Mouse (Mus musculus): ENCODE measurements at regions not wholly inside any gene's neighbourhood (a gene's known extent, or its start where the extent isn't known, plus 50 kb on each side); places are given as distances from the start of the nearest gene placed in this dataset.

DNA sequence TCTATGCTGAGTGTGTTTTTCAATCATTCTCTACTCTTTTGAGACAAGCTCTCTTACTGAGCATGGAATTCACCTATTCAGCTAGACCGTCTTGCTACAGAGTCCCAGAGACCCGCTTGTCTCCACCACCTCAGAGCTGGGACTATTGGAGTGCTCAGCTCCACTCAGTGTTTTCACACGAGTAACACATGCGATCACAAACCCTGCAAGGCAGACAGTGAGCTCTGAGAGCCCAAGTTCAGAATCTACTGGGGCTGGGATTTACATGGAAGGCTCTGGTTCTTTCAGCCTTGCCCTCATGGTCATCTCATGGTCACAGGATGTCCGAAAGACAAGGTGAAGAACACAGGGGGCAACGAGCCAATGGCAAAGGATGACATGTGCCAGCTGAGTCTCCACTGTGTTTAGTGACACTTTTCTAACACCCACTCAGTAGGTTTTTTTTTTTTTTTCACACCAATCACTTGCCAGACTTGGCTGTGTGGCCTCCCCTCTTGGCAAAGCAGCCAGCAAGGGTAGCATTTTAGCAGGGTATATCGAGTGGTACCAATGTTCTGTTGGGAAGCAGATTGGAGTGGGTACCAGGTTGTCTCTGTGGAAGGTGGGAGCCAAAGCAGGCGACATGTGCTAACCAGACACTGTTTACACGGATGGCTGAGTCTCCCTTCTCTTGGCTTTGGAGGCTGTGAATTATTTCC is 51.2 kb upstream of the Gtsf1l start:
- TF ChIP-seq MAFK (IDR thresholded peaks at IDR 0.05; ENCODE audit: insufficient read depth, low read depth, low read length) (no peak), CHD2 (IDR thresholded peaks at IDR 0.05; ENCODE audit: low read depth, low read length) (no peak), ZC3H11A (IDR thresholded peaks at IDR 0.05; ENCODE audit: borderline replicate concordance, low read depth, low read length) (no peak), HCFC1 (IDR thresholded peaks at IDR 0.05; ENCODE audit: borderline replicate concordance, insufficient read depth, low read length) (no peak), ZNF384 (IDR thresholded peaks at IDR 0.05; ENCODE audit: low read depth, low read length) (no peak)
- Histone ChIP-seq H3K4me3 (ENCODE audit: insufficient read depth in 1 of 2, low read depth in 1 of 2, low read length in 2 of 2, poor library complexity in 1 of 2, severe bottlenecking in 1 of 2) (no peak overlapping the region), H3K27ac (ENCODE audit: insufficient read depth, low read depth, low read length, poor library complexity, severe bottlenecking) (no peak overlapping the region), H3K9me3 (ENCODE audit: control insufficient read depth, insufficient read depth, low read depth, low read length) (no peaks in the 10 kb centered on the region), H3K4me1 (ENCODE audit: control insufficient read depth in 2 of 2, insufficient read depth in 2 of 2, low read length in 2 of 2, poor library complexity in 1 of 2) (no peaks in the 10 kb centered on the region), H3K9ac (ENCODE audit: insufficient read depth, low read depth, low read length, poor library complexity, severe bottlenecking) (no peak overlapping the region), H3K36me3 (ENCODE audit: control insufficient read depth, insufficient read depth, low read length, poor library complexity, severe bottlenecking) (no peaks in the 10 kb centered on the region)
- in situ Hi-C loops (cut with MboI; ENCODE audit: low sequenced_read_pairs in 2 of 2, unreplicated experiment in 2 of 2), result no loop called here
- DNase-seq (ENCODE audit: low read depth, low spot score), result no peak

DNA sequence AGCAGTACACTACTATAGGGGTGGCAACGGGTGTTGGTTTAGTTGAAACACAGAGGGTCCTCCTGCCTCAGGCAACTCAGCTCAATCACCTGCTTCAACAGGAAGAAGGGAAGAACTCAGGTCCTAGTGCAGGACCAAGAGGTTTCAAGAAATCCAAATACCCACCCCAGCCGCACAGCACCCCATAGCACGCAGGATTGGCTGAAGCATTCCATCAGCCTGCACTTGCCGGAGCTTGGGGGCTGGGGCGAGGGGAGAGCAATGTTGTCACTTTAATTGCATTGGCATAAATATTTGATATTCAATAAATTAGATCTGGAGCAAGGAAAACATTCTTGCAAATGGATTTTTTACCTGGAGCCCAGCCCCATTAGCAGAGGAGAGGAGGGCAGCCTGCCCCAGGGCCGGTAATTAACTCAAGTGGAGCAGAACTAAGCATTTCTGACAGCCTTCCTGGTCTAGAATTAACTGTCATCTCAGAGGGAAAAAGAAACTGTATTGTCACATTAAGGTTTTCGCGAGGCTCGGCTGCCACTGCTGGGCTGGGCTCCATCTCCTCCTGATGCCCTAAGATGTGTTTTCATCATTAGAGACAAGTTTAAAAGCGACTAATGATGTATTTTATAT is 55.2 kb upstream of the Gtsf1l start:
- H3K27ac ChIP-seq (ENCODE audit: insufficient read depth, low read depth, low read length, poor library complexity, severe bottlenecking), result no peak overlapping the region
- H3K36me3 ChIP-seq (ENCODE audit: control insufficient read depth, insufficient read depth, low read length, poor library complexity, severe bottlenecking), result no peaks in the 10 kb centered on the region
- in situ Hi-C loops (cut with MboI; ENCODE audit: low sequenced_read_pairs in 2 of 2, unreplicated experiment in 2 of 2), result no loop called here
- no peaks in the 10 kb centered on the region for H3K9me3 ChIP-seq (ENCODE audit: control insufficient read depth, insufficient read depth, low read depth, low read length)
- DNase-seq (ENCODE audit: low read depth, low spot score), result no peak
- H3K4me1 ChIP-seq (ENCODE audit: control insufficient read depth in 2 of 2, insufficient read depth in 2 of 2, low read length in 2 of 2, poor library complexity in 1 of 2), result no peaks in the 10 kb centered on the region
- H3K9ac ChIP-seq (ENCODE audit: insufficient read depth, low read depth, low read length, poor library complexity, severe bottlenecking), result no peak overlapping the region
- no peak overlapping the region for H3K4me3 ChIP-seq (ENCODE audit: insufficient read depth in 1 of 2, low read depth in 1 of 2, low read length in 2 of 2, poor library complexity in 1 of 2, severe bottlenecking in 1 of 2)
- TF ChIP-seq ZNF384 (IDR thresholded peaks at IDR 0.05; ENCODE audit: low read depth, low read length) (no peak), CHD2 (IDR thresholded peaks at IDR 0.05; ENCODE audit: low read depth, low read length) (no peak), HCFC1 (IDR thresholded peaks at IDR 0.05; ENCODE audit: borderline replicate concordance, insufficient read depth, low read length) (no peak), MAFK (IDR thresholded peaks at IDR 0.05; ENCODE audit: insufficient read depth, low read depth, low read length) (no peak), ZC3H11A (IDR thresholded peaks at IDR 0.05; ENCODE audit: borderline replicate concordance, low read depth, low read length) (no peak)

DNA sequence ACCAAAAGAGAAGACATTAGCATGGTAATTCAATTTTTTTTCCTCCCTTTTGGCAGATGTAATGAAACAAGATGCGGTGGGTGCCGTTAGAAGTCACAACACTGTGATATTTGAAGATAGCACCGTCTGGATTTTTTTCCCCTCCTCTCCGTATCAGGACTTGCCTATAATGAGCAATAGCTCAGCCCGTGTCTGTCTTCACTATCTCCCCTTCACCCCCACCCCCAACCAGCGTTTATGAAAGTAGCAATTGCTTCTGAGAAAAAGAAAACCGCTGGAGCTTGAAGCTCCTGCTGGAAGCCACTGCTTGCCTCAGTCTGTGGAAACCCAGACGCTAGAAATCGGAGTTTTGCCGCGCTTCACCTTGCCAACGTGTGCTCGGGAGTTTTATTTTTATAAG is 55.8 kb upstream of the Gtsf1l start:
- H3K36me3 ChIP-seq (ENCODE audit: control insufficient read depth, insufficient read depth, low read length, poor library complexity, severe bottlenecking), result no peaks in the 10 kb centered on the region
- H3K9me3 ChIP-seq (ENCODE audit: control insufficient read depth, insufficient read depth, low read depth, low read length), result no peaks in the 10 kb centered on the region
- in situ Hi-C loops (cut with MboI; ENCODE audit: low sequenced_read_pairs in 2 of 2, unreplicated experiment in 2 of 2), result no loop called here
- no peak overlapping the region for H3K9ac ChIP-seq (ENCODE audit: insufficient read depth, low read depth, low read length, poor library complexity, severe bottlenecking)
- H3K4me3 ChIP-seq (ENCODE audit: insufficient read depth in 1 of 2, low read depth in 1 of 2, low read length in 2 of 2, poor library complexity in 1 of 2, severe bottlenecking in 1 of 2), result no peak overlapping the region
- H3K27ac ChIP-seq (ENCODE audit: insufficient read depth, low read depth, low read length, poor library complexity, severe bottlenecking), result no peak overlapping the region
- H3K4me1 ChIP-seq (ENCODE audit: control insufficient read depth in 2 of 2, insufficient read depth in 2 of 2, low read length in 2 of 2, poor library complexity in 1 of 2), result no peaks in the 10 kb centered on the region
- TF ChIP-seq MAFK (IDR thresholded peaks at IDR 0.05; ENCODE audit: insufficient read depth, low read depth, low read length) (no peak), HCFC1 (IDR thresholded peaks at IDR 0.05; ENCODE audit: borderline replicate concordance, insufficient read depth, low read length) (no peak), ZNF384 (IDR thresholded peaks at IDR 0.05; ENCODE audit: low read depth, low read length) (no peak), ZC3H11A (IDR thresholded peaks at IDR 0.05; ENCODE audit: borderline replicate concordance, low read depth, low read length) (no peak), CHD2 (IDR thresholded peaks at IDR 0.05; ENCODE audit: low read depth, low read length) (no peak)
- no peak for DNase-seq (ENCODE audit: low read depth, low spot score)

DNA sequence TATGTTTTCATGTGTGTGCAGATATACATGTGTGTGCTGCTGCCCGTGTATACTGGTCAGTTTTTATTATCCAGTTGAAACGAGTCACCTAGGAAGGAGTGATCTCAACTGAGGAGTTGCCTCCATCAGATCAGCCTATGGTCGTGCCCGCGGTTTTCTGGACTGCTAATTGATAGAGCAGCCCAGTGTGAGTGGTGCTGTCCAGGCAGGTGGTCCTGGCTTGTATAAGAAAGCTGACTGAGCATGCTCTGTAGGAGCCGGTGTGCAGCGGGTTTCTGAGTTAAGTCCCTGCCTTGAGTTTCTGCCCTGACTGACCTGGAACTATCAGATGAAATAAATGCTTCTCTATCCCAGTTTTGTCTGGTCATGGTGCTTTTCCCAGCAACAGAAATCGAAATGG is 56.9 kb upstream of the Tox2 start:
- in situ Hi-C loops (cut with MboI; ENCODE audit: low sequenced_read_pairs in 2 of 2, unreplicated experiment in 2 of 2), result no loop called here

More for the DNA sequence above, 56.9 kb upstream of the Tox2 start:
- Histone ChIP-seq H3K27ac (ENCODE audit: insufficient read depth, low read depth, low read length, poor library complexity, severe bottlenecking) (no peak overlapping the region), H3K36me3 (ENCODE audit: control insufficient read depth, insufficient read depth, low read length, poor library complexity, severe bottlenecking) (no peaks in the 10 kb centered on the region), H3K4me3 (ENCODE audit: insufficient read depth in 1 of 2, low read depth in 1 of 2, low read length in 2 of 2, poor library complexity in 1 of 2, severe bottlenecking in 1 of 2) (no peak overlapping the region), H3K9me3 (ENCODE audit: control insufficient read depth, insufficient read depth, low read depth, low read length) (no peaks in the 10 kb centered on the region), H3K9ac (ENCODE audit: insufficient read depth, low read depth, low read length, poor library complexity, severe bottlenecking) (no peak overlapping the region), H3K4me1 (ENCODE audit: control insufficient read depth in 2 of 2, insufficient read depth in 2 of 2, low read length in 2 of 2, poor library complexity in 1 of 2) (no peaks in the 10 kb centered on the region)
- no peak for DNase-seq (ENCODE audit: low read depth, low spot score)
- TF ChIP-seq ZC3H11A (IDR thresholded peaks at IDR 0.05; ENCODE audit: borderline replicate concordance, low read depth, low read length) (no peak), ZNF384 (IDR thresholded peaks at IDR 0.05; ENCODE audit: low read depth, low read length) (no peak), MAFK (IDR thresholded peaks at IDR 0.05; ENCODE audit: insufficient read depth, low read depth, low read length) (no peak)
